Mouse (Mus musculus) kidney, embryonic 16.5 days (tissue): ENCODE data around the gene Rnaseh1. TPM values are rescaled to one million over a fixed set of nuclear protein-coding genes. Genes with fewer than 3 reads are reported as not detected.

Experiments
- ATAC-seq: fragments of 200-750 bp; cut with Nextera tagmentation; 2 replicates; pipeline ENCODE4 v1.8.0; 2017; ENCODE audit warnings: moderate TSS enrichment; ENCODE audit not compliant: low FRiP score, low TSS enrichment
- H3K27ac ChIP-seq: fragments of 300-500 bp; sonication (generic); 2 replicates; pipeline ENCODE4 v1.5.1; 2014; ENCODE audit warnings: low read length
- H3K27me3 ChIP-seq: fragments of 300-500 bp; sonication (generic); 2 replicates; pipeline ENCODE4 v1.6.1; 2014; ENCODE audit warnings: low read length, control low read depth, mixed read lengths; ENCODE audit not compliant: insufficient read depth
- H3K36me3 ChIP-seq: fragments of 300-500 bp; sonication (generic); 2 replicates; pipeline ENCODE4 v1.6.1; 2014; ENCODE audit warnings: low read length, control low read depth, mixed read lengths; ENCODE audit not compliant: insufficient read depth
- H3K4me1 ChIP-seq: fragments of 300-500 bp; sonication (generic); 2 replicates; pipeline ENCODE4 v1.6.1; 2014; ENCODE audit warnings: low read length, control low read depth, mixed read lengths; ENCODE audit not compliant: insufficient read depth
- H3K4me2 ChIP-seq: fragments of 300-500 bp; sonication (generic); replicated peaks from 2 replicates; pipeline ENCODE4 v1.6.1; 2014; ENCODE audit warnings: low read depth, low read length
- H3K4me3 ChIP-seq: fragments of 300-500 bp; sonication (generic); 2 replicates; pipeline ENCODE4 v1.5.1; 2014; ENCODE audit warnings: mild to moderate bottlenecking, low read length
- H3K9ac ChIP-seq: fragments of 300-500 bp; sonication (generic); replicated peaks from 2 replicates; pipeline ENCODE4 v1.6.1; 2014; ENCODE audit warnings: low read length
- H3K9me3 ChIP-seq: fragments of 300-500 bp; sonication (generic); 2 replicates; pipeline ENCODE4 v1.6.1; 2016; ENCODE audit warnings: low read length, control low read depth
- WGBS: fragments of 180-500 bp; shearing (Covaris S2); extraction: QIAGEN DNeasy Blood & Tissue Kit; methylation state at CpG from one replicate; pipeline ENCODE4 v1.1.7; 2014; 5-methylcytosine and 5-hydroxymethylcytosine counted together
- microRNA-seq: library from miRNA; unstranded; fragments of <30 nt; microRNA quantifications from one replicate; pipeline ENCODE4, GENCODE M21; 2016
- polyA plus RNA-seq: library from polyadenylated mRNA; unstranded; fragments of >200 nt; fragmentation: Nextera tagmentation; extraction: Ambion mirVana; gene quantifications from 2 replicates; pipeline ENCODE4 v1.2.1, GENCODE M21; 2015

The Rnaseh1 gene
- polyA plus RNA-seq, 1 experiment from 2014 or later: 34.7 TPM

DNA sequence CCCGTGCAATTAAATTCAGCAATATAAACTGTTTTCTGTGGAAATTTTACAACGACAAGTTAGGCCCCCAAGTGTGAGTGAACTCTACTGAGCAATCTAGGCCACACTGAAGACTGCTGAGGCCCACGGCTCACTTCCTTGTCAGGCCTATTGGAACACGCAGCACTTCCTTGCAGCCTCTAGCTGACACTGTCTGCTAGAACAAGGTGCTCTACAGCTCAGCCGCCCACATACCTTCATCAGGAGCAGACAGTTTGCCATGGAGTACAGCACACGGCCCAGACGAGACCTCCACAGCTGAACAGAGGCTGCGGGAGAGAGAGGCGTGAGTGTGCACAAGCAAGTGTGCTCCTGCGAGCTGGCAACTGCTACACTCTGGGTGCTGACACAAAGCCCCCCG lies 51.9 kb downstream of the Rnaseh1 start:
- Histone ChIP-seq H3K9me3 (no peaks in the 10 kb centered on the region), H3K4me1 (peaks cover 19% of the 10 kb centered on the region), H3K4me3 (no peak overlapping the region), H3K9ac (no peak overlapping the region), H3K27ac (no peak overlapping the region), H3K4me2 (no peak overlapping the region), H3K27me3 (no peaks in the 10 kb centered on the region), H3K36me3 (no peaks in the 10 kb centered on the region)
- WGBS: 73% methylated on average over 11 of the region's 11 CpGs
- no peak for ATAC-seq

DNA sequence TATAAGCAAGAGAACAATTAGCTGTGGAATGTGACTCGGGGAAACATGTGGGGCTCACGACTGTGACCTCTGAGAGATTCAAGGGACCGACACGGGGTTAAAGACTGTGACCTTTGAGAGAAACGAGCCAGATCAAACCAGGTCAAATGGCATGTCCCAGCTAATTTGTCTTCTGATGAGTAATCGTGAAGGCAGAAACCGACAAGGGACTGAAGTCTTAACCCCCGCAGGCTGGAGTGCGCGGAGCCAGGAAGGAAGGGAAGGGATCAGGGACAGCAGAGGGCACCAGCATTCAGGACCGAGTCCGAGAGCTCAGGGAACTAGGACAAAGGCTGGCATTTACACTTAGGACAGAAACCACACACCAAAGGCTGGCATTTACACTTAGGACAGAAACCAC lies 55.0 kb downstream of the Rnaseh1 start:
- 10% methylated on average over 12 of the region's 12 CpGs for WGBS
- H3K27ac ChIP-seq: no peak overlapping the region
- no peak overlapping the region for H3K4me3 ChIP-seq
- H3K4me2 ChIP-seq: no peak overlapping the region
- H3K36me3 ChIP-seq: peaks cover 5% of the 10 kb centered on the region; the same call in 1 of the 2 replicates
- H3K9me3 ChIP-seq: no peaks in the 10 kb centered on the region
- H3K27me3 ChIP-seq: no peaks in the 10 kb centered on the region
- H3K4me1 ChIP-seq: peaks cover 16% of the 10 kb centered on the region
- H3K9ac ChIP-seq: no peak overlapping the region
- ATAC-seq: no peak; the same call in 1 of the 2 replicates

DNA sequence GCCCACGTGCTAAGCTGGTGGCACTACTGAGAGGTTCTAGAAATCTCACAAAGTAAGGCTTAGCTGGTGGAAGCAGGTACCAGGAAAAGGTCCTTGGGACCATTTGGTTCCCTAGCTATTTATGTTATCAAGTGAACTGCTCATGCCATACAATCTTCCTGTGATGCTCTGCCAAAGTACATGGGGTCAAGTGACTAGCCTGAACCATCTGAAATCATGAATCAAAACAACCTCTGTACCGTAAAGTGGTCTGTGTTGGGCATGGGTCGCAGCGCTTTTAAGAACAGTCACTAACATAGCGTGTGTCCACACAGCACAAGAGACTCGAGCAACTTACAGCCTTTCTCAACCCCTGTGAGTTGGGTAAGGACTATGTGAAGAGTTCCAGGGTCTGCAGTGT lies 55.8 kb downstream of the Rnaseh1 start:
- Histone ChIP-seq H3K4me1 (peaks cover 16% of the 10 kb centered on the region), H3K27me3 (no peaks in the 10 kb centered on the region), H3K9ac (no peak overlapping the region), H3K36me3 (peaks cover 13% of the 10 kb centered on the region; the same call in 1 of the 2 replicates), H3K4me3 (no peak overlapping the region), H3K4me2 (no peak overlapping the region), H3K9me3 (no peaks in the 10 kb centered on the region), H3K27ac (no peak overlapping the region)
- 75% methylated on average over 6 of the region's 6 CpGs for WGBS
- ATAC-seq: no peak

DNA sequence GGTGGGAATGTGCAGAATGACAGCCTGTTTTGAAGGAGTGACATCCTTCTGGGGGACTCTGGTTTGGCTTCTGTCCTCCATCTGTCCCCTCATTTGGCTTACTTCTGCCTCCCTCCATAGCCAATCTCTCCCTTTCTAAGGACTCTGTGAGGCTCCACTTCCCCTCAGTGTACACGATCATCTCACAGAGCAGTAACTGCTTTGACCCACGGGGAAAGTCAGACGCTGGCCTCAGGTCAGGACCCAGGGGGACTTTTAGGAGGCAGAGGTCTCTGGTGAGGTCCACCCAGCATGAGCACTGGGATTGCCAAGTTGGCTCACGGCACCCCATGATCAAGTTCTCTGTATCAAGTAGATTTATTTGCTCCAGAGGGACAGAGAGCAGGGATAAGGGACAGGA lies 58.8 kb downstream of the Rnaseh1 start:
- H3K4me3 ChIP-seq: no peak overlapping the region
- H3K4me1 ChIP-seq: peaks cover 11% of the 10 kb centered on the region
- H3K9ac ChIP-seq: no peak overlapping the region
- no peaks in the 10 kb centered on the region for H3K9me3 ChIP-seq
- H3K27me3 ChIP-seq: no peaks in the 10 kb centered on the region
- ATAC-seq: no peak
- 71% methylated on average over 4 of the region's 4 CpGs for WGBS
- peaks cover 33% of the 10 kb centered on the region for H3K36me3 ChIP-seq
- no peak overlapping the region for H3K4me2 ChIP-seq
- no peak overlapping the region for H3K27ac ChIP-seq

Small RNAs within 50 kb of the gene (microRNA-seq; reads per million reads assigned to microRNA genes)
- 0.47 reads per million for gene Mir6937

Other genes with a start within 250 kb of the Rnaseh1 start
- gene Dcdc2c, start 97.2 kb upstream of the Rnaseh1 start, polyA plus RNA-seq: 0.10 TPM in 1 of 2 replicates, not detected in the other
- not detected in 2 replicates for gene Allc, start 67.1 kb upstream of the Rnaseh1 start, polyA plus RNA-seq
- gene Colec11, start 26.2 kb upstream of the Rnaseh1 start, polyA plus RNA-seq: 3.1 and 4.4 TPM in 2 replicates
- gene Rps7, start 13.6 kb upstream of the Rnaseh1 start, polyA plus RNA-seq: 499 and 566 TPM in 2 replicates
- gene Adi1, start 25.6 kb downstream of the Rnaseh1 start, polyA plus RNA-seq: 97.4 and 103 TPM in 2 replicates
- 45.5 and 49.1 TPM in 2 replicates for gene Trappc12, start 100.9 kb downstream of the Rnaseh1 start, polyA plus RNA-seq
- gene Eipr1, start 102.2 kb downstream of the Rnaseh1 start, polyA plus RNA-seq: 41.4 and 43.5 TPM in 2 replicates